Mouse (Mus musculus) cortical plate, adult 2 months (tissue): ENCODE results near the gene Msl1. TPM values are rescaled to one million over a fixed set of nuclear protein-coding genes. Genes with fewer than 3 reads are reported as not detected.

ENCODE experiments used
- H3K27ac ChIP-seq: fragments of 200-500 bp; 2 replicates; pipeline ENCODE4 v1.5.1; 2012; ENCODE audit warnings: low read length, control low read depth, inconsistent platforms; ENCODE audit not compliant: insufficient read depth
- H3K4me1 ChIP-seq: fragments of 200-500 bp; 2 replicates; pipeline ENCODE4 v1.6.1; 2011; ENCODE audit warnings: low read length; ENCODE audit not compliant: control insufficient read depth, insufficient read depth
- H3K4me3 ChIP-seq: fragments of 200-500 bp; 2 replicates; pipeline ENCODE4 v1.5.1; 2011; ENCODE audit warnings: mild to moderate bottlenecking, low read length, control low read depth; ENCODE audit not compliant: insufficient read depth
- CTCF ChIP-seq: fragments of 200-500 bp; IDR thresholded peaks from 2 replicates; pipeline ENCODE4 v1.5.1; 2011; ENCODE audit warnings: mild to moderate bottlenecking, control low read depth, low read length; ENCODE audit not compliant: insufficient read depth; ENCODE audit errors: extremely low read depth
- POLR2A ChIP-seq: fragments of 200-500 bp; IDR thresholded peaks from 2 replicates; pipeline ENCODE4 v1.6.1; 2011; ENCODE audit warnings: mild to moderate bottlenecking, low read length, control low read depth; ENCODE audit not compliant: insufficient read depth; ENCODE audit errors: extremely low read depth
- polyA plus RNA-seq: library from polyadenylated mRNA; depleted of rRNA; stranded (reverse); fragments of >200 nt; gene quantifications from 2 replicates; pipeline ENCODE4 v1.2.3, GENCODE M21; 2012

Msl1 gene
- polyA plus RNA-seq, 1 experiment: 119 TPM

GRCm38 (mm10) chr11:98791448-98791847, 3.9 kb upstream of the Msl1 start:
- Histone ChIP-seq H3K4me3 (no peak overlapping the region), H3K4me1 (no peaks in the 10 kb centered on the region), H3K27ac (no peak overlapping the region)
- TF ChIP-seq POLR2A (no peak), CTCF (no peak)

GRCm38 (mm10) chr11:98792081-98792480, 3.2 kb upstream of the Msl1 start:
- Histone ChIP-seq H3K27ac (no peak overlapping the region), H3K4me1 (no peaks in the 10 kb centered on the region), H3K4me3 (no peak overlapping the region)
- TF ChIP-seq CTCF: no peak

GRCm38 (mm10) chr11:98794469-98795014, 774 bp upstream of the Msl1 start:
- Histone ChIP-seq H3K4me1 (peaks cover 6% of the 10 kb centered on the region; the same call in 1 of the 2 replicates), H3K4me3 (peak overlapping the region; percentile 63), H3K27ac (peak overlapping the region; percentile 98)
- TF ChIP-seq POLR2A (no peak; the same call in 1 of the 2 replicates), CTCF (no peak)

GRCm38 (mm10) chr11:98795714-98796514, 598 bp downstream of the Msl1 start:
- peaks cover 6% of the 10 kb centered on the region; the same call in 1 of the 2 replicates for H3K4me1 ChIP-seq
- H3K4me3 ChIP-seq: peak overlapping the region; percentile 63
- TF ChIP-seq POLR2A (no peak), CTCF (no peak)
- H3K27ac ChIP-seq: peak overlapping the region; percentile 94

- TF ChIP-seq CTCF (no peak), POLR2A (peak; percentile 66)
- Histone ChIP-seq H3K27ac (peak overlapping the region; percentile 94), H3K4me3 (peak overlapping the region; percentile 63), H3K4me1 (peaks cover 6% of the 10 kb centered on the region; the same call in 1 of the 2 replicates)
Measured at GRCm38 (mm10) chr11:98796515-98797216, 1.4 kb downstream of the Msl1 start.

- Histone ChIP-seq H3K27ac (0 out of 2 replicates have a peak overlapping the region, but pooled peaks have one; percentile 44), H3K4me3 (peak overlapping the region; percentile 63), H3K4me1 (peaks cover 6% of the 10 kb centered on the region; the same call in 1 of the 2 replicates)
- TF ChIP-seq POLR2A (no peak), CTCF (no peak)
Measured at GRCm38 (mm10) chr11:98797306-98797705, 2.0 kb downstream of the Msl1 start.

- TF ChIP-seq CTCF (no peak), POLR2A (no peak)
- peaks cover 6% of the 10 kb centered on the region; the same call in 1 of the 2 replicates for H3K4me1 ChIP-seq
- no peak overlapping the region for H3K27ac ChIP-seq
- peak overlapping the region; percentile 63 for H3K4me3 ChIP-seq
Measured at GRCm38 (mm10) chr11:98797909-98798308, 2.6 kb downstream of the Msl1 start.

- no peak within 1 kb of the TSS for H3K4me3 ChIP-seq
- H3K27ac ChIP-seq: no peak within 1 kb of the TSS
- TF ChIP-seq CTCF (no peak), POLR2A (no peak)
- H3K4me1 ChIP-seq: no peaks in the 10 kb centered on the region; the same call in 1 of the 2 replicates
Measured at GRCm38 (mm10) chr11:98804605-98805004, 9.3 kb downstream of the Msl1 start, which contains the start of gene Casc3. Gene Casc3 (plus strand): TSS chr11:98804905.

- no peak overlapping the region; the same call in 1 of the 2 replicates for H3K4me3 ChIP-seq
- H3K4me1 ChIP-seq: peaks cover 1% of the 10 kb centered on the region; the same call in 1 of the 2 replicates
- H3K27ac ChIP-seq: no peak overlapping the region
- TF ChIP-seq POLR2A: no peak
- no peak for TF ChIP-seq CTCF
Measured at GRCm38 (mm10) chr11:98808417-98808816, 13.1 kb downstream of the Msl1 start.
